Mouse (Mus musculus) embryo, embryonic 11 days (tissue): ENCODE measurements at regions not wholly inside any gene's neighbourhood (a gene's known extent, or its start where the extent isn't known, plus 50 kb on each side); places are given as distances from the start of the nearest gene placed in this dataset.
A peak's percentile ranks its signal among the peaks of the same experiment; 100 is the strongest.
"Not testable (repeated sequence)": the region's sequence is repeated elsewhere in the genome, so short reads cannot be mapped to it uniquely, and the experiment has no call there.

Source experiments
- DNase-seq: peaks from one replicate; pipeline ENCODE4 v3.0.0-alpha.2; 2015

GRCm38 (mm10) chr5:10088172-10088571, 158.2 kb downstream of the Gm5152 start:
- DNase-seq: not testable (repeated sequence)

GRCm38 (mm10) chr5:10055440-10055839, 190.9 kb downstream of the Gm5152 start:
- no peak for DNase-seq

- DNase-seq: peak; percentile 6
Observed at GRCm38 (mm10) chr5:10054621-10055364, 191.5 kb downstream of the Gm5152 start.

GRCm38 (mm10) chr5:10041635-10042034, 204.7 kb downstream of the Gm5152 start:
- no peak for DNase-seq

- DNase-seq: not testable (repeated sequence)
Observed at GRCm38 (mm10) chr5:10025129-10025528, 221.2 kb downstream of the Gm5152 start.
